Mouse (Mus musculus) ES-E14 (cell line): ENCODE measurements at regions not wholly inside any gene's neighbourhood (a gene's known extent, or its start where the extent isn't known, plus 50 kb on each side); places are given as distances from the start of the nearest gene placed in this dataset.

Experiments
- CHD2 ChIP-seq: IDR thresholded peaks from 2 replicates; pipeline ENCODE4 v1.6.1; 2014; ENCODE audit warnings: mild to moderate bottlenecking, low read depth, low read length, inconsistent platforms
- HCFC1 ChIP-seq: IDR thresholded peaks from 2 replicates; pipeline ENCODE4 v1.6.1; 2012; ENCODE audit warnings: low read length, inconsistent platforms, borderline replicate concordance; ENCODE audit not compliant: insufficient read depth
- MAFK ChIP-seq: IDR thresholded peaks from 2 replicates; pipeline ENCODE4 v1.6.1; 2014; ENCODE audit warnings: mild to moderate bottlenecking, low read depth, low read length, inconsistent platforms; ENCODE audit not compliant: insufficient read depth
- ZC3H11A ChIP-seq: IDR thresholded peaks from 2 replicates; pipeline ENCODE4 v1.6.1; 2012; ENCODE audit warnings: low read depth, mild to moderate bottlenecking, inconsistent platforms, low read length, borderline replicate concordance
- ZNF384 ChIP-seq: IDR thresholded peaks from 2 replicates; pipeline ENCODE4 v1.6.1; 2012; ENCODE audit warnings: low read depth, low read length, inconsistent platforms

- TF ChIP-seq ZC3H11A: no peak
- TF ChIP-seq HCFC1: no peak
- no peak; the same call in 1 of the 2 replicates for TF ChIP-seq CHD2
- TF ChIP-seq ZNF384: no peak
- no peak for TF ChIP-seq MAFK
These were observed 64.4 kb upstream of the Npvf start for GRCm38 (mm10) chr6:50718631-50719030.
